Mouse (Mus musculus): ENCODE measurements at regions not wholly inside any gene's neighbourhood (a gene's known extent, or its start where the extent isn't known, plus 50 kb on each side); places are given as distances from the start of the nearest gene placed in this dataset.

DNA sequence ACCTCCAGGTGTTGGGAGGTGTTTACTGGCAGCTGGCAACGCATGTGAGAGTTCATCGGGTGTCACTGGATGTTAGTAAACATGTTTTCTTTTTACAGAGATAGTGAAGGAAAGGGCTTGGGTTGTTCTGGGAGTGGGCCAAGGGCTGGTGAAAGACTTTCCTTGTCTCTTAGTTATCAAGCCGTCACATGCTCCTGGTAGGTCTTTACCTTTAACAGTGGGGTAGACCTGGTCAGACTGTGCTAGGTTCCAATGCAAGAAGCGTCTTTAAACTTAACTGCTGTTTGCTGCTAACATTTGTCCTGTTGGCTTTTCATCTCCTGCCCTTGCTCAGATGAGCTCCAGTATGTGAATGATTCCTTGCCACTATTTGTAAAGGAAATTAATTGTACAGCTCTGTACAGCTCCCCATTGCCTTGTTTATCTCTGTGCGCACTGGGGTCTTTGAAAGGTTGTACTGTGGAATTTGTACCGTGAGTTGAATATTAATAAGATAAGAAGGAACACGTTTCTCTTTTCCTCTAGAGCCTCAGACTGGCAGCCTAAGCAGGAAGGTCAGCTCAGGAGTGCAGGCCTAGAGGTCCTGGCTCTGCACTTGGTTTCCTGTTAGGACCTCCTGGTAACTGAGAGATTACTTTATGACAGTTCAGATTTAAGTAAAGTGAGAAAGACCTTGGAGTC lies 318.3 kb downstream of the Klf5 start:
- TF ChIP-seq CTCF (IDR thresholded peaks at IDR 0.05; ENCODE audit: low read depth, low read length) (no peak), POLR2A (IDR thresholded peaks at IDR 0.05; ENCODE audit: extremely low read depth, insufficient read depth, low read length) (no peak)
